Mouse (Mus musculus): ENCODE data around the gene Jkamp.

DNA sequence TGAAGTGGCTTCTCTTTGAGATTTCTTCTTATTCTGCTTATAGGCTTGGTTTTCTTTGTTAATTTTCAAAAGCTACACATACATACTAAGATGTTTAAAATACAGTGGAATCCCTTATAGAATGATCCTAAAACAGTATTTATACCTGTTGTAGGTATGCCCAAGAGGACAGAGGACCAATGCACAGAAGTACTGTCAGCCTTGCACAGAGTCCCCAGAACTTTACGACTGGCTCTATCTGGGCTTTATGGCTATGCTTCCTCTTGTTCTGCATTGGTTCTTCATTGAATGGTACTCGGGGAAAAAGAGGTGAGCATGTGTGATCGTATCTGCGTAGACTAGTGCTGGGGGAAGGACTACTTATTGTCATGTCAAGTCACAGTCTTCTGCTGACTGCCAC, 4.4 kb downstream of the Jkamp start:
- TF ChIP-seq FLI1 (IDR thresholded peaks at IDR 0.05; ENCODE audit: low read length) (no peak), GATA1 (IDR thresholded peaks at IDR 0.05; ENCODE audit: borderline replicate concordance, low read length) (no peak)

Data from megakaryocyte, embryonic 14.5 days (primary cell).